Mouse (Mus musculus) stomach, embryonic 14.5 days (tissue): Measurements from ENCODE around the gene Gli2. TPM values are rescaled to one million over a fixed set of nuclear protein-coding genes. Genes with fewer than 3 reads are reported as not detected.
A peak's percentile ranks its signal among the peaks of the same experiment; 100 is the strongest.

Experiments used
- ATAC-seq: fragments of 200-750 bp; cut with Nextera tagmentation; 2 replicates; pipeline ENCODE4 v1.8.0; 2017; ENCODE audit warnings: low read depth, moderate TSS enrichment; ENCODE audit not compliant: insufficient number of reproducible peaks, insufficient read depth, low FRiP score
- H3K27ac ChIP-seq: fragments of 300-500 bp; sonication (generic); 2 replicates; pipeline ENCODE4 v1.5.1; 2014; ENCODE audit warnings: mild to moderate bottlenecking, low read length, moderate library complexity, mixed read lengths
- H3K27me3 ChIP-seq: fragments of 300-500 bp; sonication (generic); 2 replicates; pipeline ENCODE4 v1.6.1; 2014; ENCODE audit warnings: low read length, control low read depth, mixed read lengths; ENCODE audit not compliant: control insufficient read depth, insufficient read depth
- H3K36me3 ChIP-seq: fragments of 300-500 bp; sonication (generic); 2 replicates; pipeline ENCODE4 v1.6.1; 2014; ENCODE audit warnings: mild to moderate bottlenecking, control low read depth, low read length, moderate library complexity, mixed read lengths; ENCODE audit not compliant: control insufficient read depth, insufficient read depth
- H3K4me1 ChIP-seq: fragments of 300-500 bp; sonication (generic); 2 replicates; pipeline ENCODE4 v1.6.1; 2014; ENCODE audit warnings: low read length, control low read depth, mixed read lengths; ENCODE audit not compliant: control insufficient read depth, insufficient read depth
- H3K4me2 ChIP-seq: fragments of 300-500 bp; sonication (generic); replicated peaks from 2 replicates; pipeline ENCODE4 v1.6.1; 2014; ENCODE audit warnings: low read depth, low read length, control low read depth
- H3K4me3 ChIP-seq: fragments of 300-500 bp; sonication (generic); 2 replicates; pipeline ENCODE4 v1.5.1; 2014; ENCODE audit warnings: low read depth, low read length, control low read depth
- H3K9ac ChIP-seq: fragments of 300-500 bp; sonication (generic); replicated peaks from 2 replicates; pipeline ENCODE4 v1.6.1; 2014; ENCODE audit warnings: low read depth, mild to moderate bottlenecking, control low read depth, low read length, moderate library complexity, mixed read lengths
- H3K9me3 ChIP-seq: fragments of 300-500 bp; sonication (generic); 2 replicates; pipeline ENCODE4 v1.6.1; 2016; ENCODE audit warnings: low read depth, low read length, control low read depth; ENCODE audit not compliant: control insufficient read depth
- WGBS: fragments of 180-500 bp; shearing (Covaris S2); extraction: QIAGEN DNeasy Blood & Tissue Kit; methylation state at CpG from one replicate; pipeline ENCODE4 v1.1.7; 2014; 5-methylcytosine and 5-hydroxymethylcytosine counted together
- polyA plus RNA-seq: library from polyadenylated mRNA; unstranded; fragments of >200 nt; fragmentation: Nextera tagmentation; extraction: Ambion mirVana; gene quantifications from 2 replicates; pipeline ENCODE4 v1.2.1, GENCODE M21; 2014

Gene Gli2
- polyA plus RNA-seq, result 15.6 and 18.5 TPM in 2 replicates

- no peaks in the 10 kb centered on the region for H3K36me3 ChIP-seq
- peak; percentile 81 for ATAC-seq
- H3K4me1 ChIP-seq, result peaks cover 24% of the 10 kb centered on the region
- H3K9me3 ChIP-seq, result no peaks in the 10 kb centered on the region
- H3K27ac ChIP-seq, result peak within 1 kb of the TSS; percentile 95
- H3K9ac ChIP-seq, result peak within 1 kb of the TSS; percentile 57
- H3K4me2 ChIP-seq, result peak within 1 kb of the TSS; percentile 88
- H3K27me3 ChIP-seq, result no peaks in the 10 kb centered on the region
- peak within 1 kb of the TSS; percentile 55 for H3K4me3 ChIP-seq
- under 1% methylated on average over 41 of the region's 42 CpGs for WGBS
Observed at GRCm38 (mm10) chr1:119053402-119053841, at the start of gene Gli2. TSS of gene Gli2 (minus strand) at chr1:119053619.

GRCm38 (mm10) chr1:119097921-119098521 is 44.6 kb upstream of the Gli2 start:
- H3K9me3 ChIP-seq, result no peaks in the 10 kb centered on the region
- no peak overlapping the region for H3K4me3 ChIP-seq
- H3K9ac ChIP-seq, result no peak overlapping the region
- H3K36me3 ChIP-seq, result no peaks in the 10 kb centered on the region
- H3K27me3 ChIP-seq, result no peaks in the 10 kb centered on the region
- 28% methylated on average over 13 of the region's 13 CpGs for WGBS
- ATAC-seq, result no peak
- H3K4me1 ChIP-seq, result 0 out of 2 replicates have a peak, but pooled peaks cover 3% of the 10 kb centered on the region
- no peak overlapping the region for H3K27ac ChIP-seq
- no peak overlapping the region for H3K4me2 ChIP-seq

- H3K9ac ChIP-seq, result no peak overlapping the region
- H3K27ac ChIP-seq, result no peak overlapping the region
- H3K27me3 ChIP-seq, result no peaks in the 10 kb centered on the region
- peak; percentile 29; the same call in 1 of the 2 replicates for ATAC-seq
- H3K4me1 ChIP-seq, result 0 out of 2 replicates have a peak, but pooled peaks cover 3% of the 10 kb centered on the region
- WGBS, result 15% methylated on average over 8 of the region's 8 CpGs
- no peak overlapping the region for H3K4me3 ChIP-seq
- H3K4me2 ChIP-seq, result no peak overlapping the region
- no peaks in the 10 kb centered on the region for H3K9me3 ChIP-seq
- H3K36me3 ChIP-seq, result no peaks in the 10 kb centered on the region
Observed at GRCm38 (mm10) chr1:119093739-119094138, 40.3 kb upstream of the Gli2 start.

- 71% methylated on average over 18 of the region's 18 CpGs for WGBS
- no peak for ATAC-seq
- no peaks in the 10 kb centered on the region for H3K9me3 ChIP-seq
- no peak overlapping the region for H3K4me2 ChIP-seq
- H3K4me3 ChIP-seq, result no peak overlapping the region
- no peaks in the 10 kb centered on the region for H3K4me1 ChIP-seq
- no peaks in the 10 kb centered on the region for H3K27me3 ChIP-seq
- no peak overlapping the region for H3K27ac ChIP-seq
- no peaks in the 10 kb centered on the region for H3K36me3 ChIP-seq
- no peak overlapping the region for H3K9ac ChIP-seq
Observed at GRCm38 (mm10) chr1:119089887-119090620, 36.6 kb upstream of the Gli2 start.

- Histone ChIP-seq H3K27ac (no peak overlapping the region), H3K27me3 (no peaks in the 10 kb centered on the region), H3K4me1 (no peaks in the 10 kb centered on the region), H3K9ac (no peak overlapping the region), H3K4me3 (no peak overlapping the region), H3K9me3 (no peaks in the 10 kb centered on the region), H3K36me3 (no peaks in the 10 kb centered on the region), H3K4me2 (no peak overlapping the region)
- 0 out of 2 replicates have a peak, but pooled peaks have one; percentile 7 for ATAC-seq
- 13% methylated on average over 3 of the region's 3 CpGs for WGBS
Observed at GRCm38 (mm10) chr1:119087539-119087938, 34.1 kb upstream of the Gli2 start.

- no peaks in the 10 kb centered on the region for H3K27me3 ChIP-seq
- no peak overlapping the region for H3K9ac ChIP-seq
- no peaks in the 10 kb centered on the region for H3K9me3 ChIP-seq
- 0 out of 2 replicates have a peak, but pooled peaks cover 2% of the 10 kb centered on the region for H3K4me1 ChIP-seq
- 55% methylated on average over 10 of the region's 10 CpGs for WGBS
- no peak overlapping the region for H3K27ac ChIP-seq
- no peaks in the 10 kb centered on the region for H3K36me3 ChIP-seq
- no peak for ATAC-seq
- H3K4me3 ChIP-seq, result no peak overlapping the region
- no peak overlapping the region for H3K4me2 ChIP-seq
Observed at GRCm38 (mm10) chr1:119085771-119086170, 32.4 kb upstream of the Gli2 start.

GRCm38 (mm10) chr1:119083468-119083921 is 30.1 kb upstream of the Gli2 start:
- peak; percentile 54; the same call in 1 of the 2 replicates for ATAC-seq
- 24% methylated on average over 10 of the region's 10 CpGs for WGBS
- no peak overlapping the region for H3K4me3 ChIP-seq

GRCm38 (mm10) chr1:119082231-119082991 is 29.0 kb upstream of the Gli2 start:
- ATAC-seq, result peak; percentile 59; the same call in 1 of the 2 replicates
- Histone ChIP-seq H3K4me3 (no peak overlapping the region), H3K36me3 (no peaks in the 10 kb centered on the region), H3K27ac (no peak overlapping the region), H3K9me3 (no peaks in the 10 kb centered on the region), H3K4me1 (0 out of 2 replicates have a peak, but pooled peaks cover 2% of the 10 kb centered on the region), H3K27me3 (no peaks in the 10 kb centered on the region), H3K4me2 (no peak overlapping the region), H3K9ac (no peak overlapping the region)
- 38% methylated on average over 12 of the region's 12 CpGs for WGBS

More at GRCm38 (mm10) chr1:119083468-119083921, 30.1 kb upstream of the Gli2 start:
- H3K9me3 ChIP-seq, result no peaks in the 10 kb centered on the region
- H3K27ac ChIP-seq, result no peak overlapping the region
- H3K4me2 ChIP-seq, result 0 out of 2 replicates have a peak overlapping the region, but pooled peaks have one; percentile 18
- no peaks in the 10 kb centered on the region for H3K36me3 ChIP-seq
- H3K27me3 ChIP-seq, result no peaks in the 10 kb centered on the region
- no peak overlapping the region for H3K9ac ChIP-seq
- 0 out of 2 replicates have a peak, but pooled peaks cover 2% of the 10 kb centered on the region for H3K4me1 ChIP-seq
